Mouse (Mus musculus) telencephalon, adult 2 months (tissue): ENCODE measurements around the gene Zw10.

ENCODE experiments used
- DNase-seq: peaks from one replicate; pipeline ENCODE4 v3.0.0-alpha.2; 2011; ENCODE audit warnings: low read depth, low spot score

The Zw10 gene

GRCm38 (mm10) chr9:49055333-49056205 lies at the start of gene Zw10:
Gene Zw10, plus strand, starts transcription at chr9:49055613.
- peak; percentile 95 for DNase-seq

GRCm38 (mm10) chr9:49015824-49016223 lies 39.6 kb upstream of the Zw10 start:
- DNase-seq = no peak

GRCm38 (mm10) chr9:49021289-49021688 lies 34.1 kb upstream of the Zw10 start:
- DNase-seq = no peak

- DNase-seq = no peak
Measured at GRCm38 (mm10) chr9:49023956-49024355, 31.5 kb upstream of the Zw10 start.

GRCm38 (mm10) chr9:49024529-49024928 lies 30.9 kb upstream of the Zw10 start:
- no peak for DNase-seq

- no peak for DNase-seq
Measured at GRCm38 (mm10) chr9:49034764-49035163, 20.6 kb upstream of the Zw10 start.

- DNase-seq = no peak
Measured at GRCm38 (mm10) chr9:49050901-49051300, 4.5 kb upstream of the Zw10 start.

GRCm38 (mm10) chr9:49051349-49051748 lies 4.1 kb upstream of the Zw10 start:
- DNase-seq = peak; percentile 36

GRCm38 (mm10) chr9:49054028-49054427 lies 1.4 kb upstream of the Zw10 start:
- DNase-seq = no peak

- no peak for DNase-seq
Measured at GRCm38 (mm10) chr9:49076847-49077246, 21.4 kb downstream of the Zw10 start.

- DNase-seq = no peak
Measured at GRCm38 (mm10) chr9:49081107-49081506, 25.7 kb downstream of the Zw10 start, which contains the start of gene Tmprss5. Gene Tmprss5, plus strand, starts transcription at chr9:49081260.

GRCm38 (mm10) chr9:49081561-49081960 lies 26.1 kb downstream of the Zw10 start:
- DNase-seq = peak; percentile 45

- DNase-seq = no peak
Measured at GRCm38 (mm10) chr9:49087317-49087716, 31.9 kb downstream of the Zw10 start.

- no peak for DNase-seq
Measured at GRCm38 (mm10) chr9:49098871-49099270, 43.5 kb downstream of the Zw10 start.

GRCm38 (mm10) chr9:49102328-49102727 lies 46.9 kb downstream of the Zw10 start:
- peak; percentile 39 for DNase-seq

GRCm38 (mm10) chr9:49109101-49109500 lies 53.7 kb downstream of the Zw10 start:
- no peak for DNase-seq

- no peak for DNase-seq
Measured at GRCm38 (mm10) chr9:49110476-49111220, 55.2 kb downstream of the Zw10 start.

GRCm38 (mm10) chr9:49111296-49111695 lies 55.9 kb downstream of the Zw10 start:
- no peak for DNase-seq

GRCm38 (mm10) chr9:49118271-49118825 lies 62.9 kb downstream of the Zw10 start:
- DNase-seq = no peak

GRCm38 (mm10) chr9:49119759-49120158 lies 64.3 kb downstream of the Zw10 start:
- no peak for DNase-seq

GRCm38 (mm10) chr9:49125706-49126105 lies 70.3 kb downstream of the Zw10 start:
- DNase-seq = no peak
